Mouse (Mus musculus): ENCODE results near the gene Bbx. TPM values are rescaled to one million over a fixed set of nuclear protein-coding genes. Genes with fewer than 3 reads are reported as not detected.

Bbx gene
- total and polyA plus RNA-seq, 3 experiments, result 20.6 to 26.2 (median 21.6) TPM

DNA sequence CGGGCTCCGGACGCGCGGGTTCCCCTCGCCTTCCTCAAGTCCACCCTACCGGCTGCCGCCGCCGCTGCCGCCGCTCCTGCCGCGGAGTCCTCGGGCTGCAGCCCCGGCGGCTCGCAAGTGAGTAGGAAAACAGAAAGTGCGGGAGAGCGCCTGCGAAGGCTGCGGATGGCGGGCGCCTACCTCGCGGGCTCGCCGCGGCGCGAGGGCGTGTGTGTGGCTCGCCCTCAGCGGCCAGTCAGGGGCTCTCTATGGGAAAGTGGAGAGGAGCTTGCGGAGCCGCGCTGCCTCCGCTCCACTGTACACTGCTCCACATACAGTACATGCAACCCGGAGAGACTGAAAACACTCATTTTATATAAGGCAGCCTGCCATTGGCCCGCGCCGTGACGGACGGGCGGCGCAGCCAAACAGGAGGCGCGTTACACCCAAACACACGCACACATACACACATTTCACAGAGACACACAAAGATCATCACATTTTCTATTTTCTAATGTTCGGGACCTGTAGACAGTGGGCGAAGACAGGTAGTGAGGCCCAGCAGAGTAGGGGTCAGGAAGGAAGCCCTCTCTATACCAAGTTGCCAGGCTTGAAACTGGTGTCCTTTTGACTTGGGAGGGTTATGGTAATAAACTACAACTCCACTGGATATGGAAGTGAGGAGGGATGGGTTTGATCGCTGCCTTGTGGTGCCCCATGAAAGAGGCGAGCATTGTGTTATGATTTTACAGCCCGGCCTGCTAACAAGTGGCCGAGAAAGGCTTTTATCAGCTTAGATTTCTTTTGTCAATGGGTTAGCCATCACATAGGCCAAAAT, at the start of gene Bbx (continued):
- no peak; the same call in 1 of the 2 replicates for TF ChIP-seq NRF1 (IDR thresholded peaks at IDR 0.05; ENCODE audit: low read depth, low read length)

GRCm38 (mm10) chr16:50481892-50482291, 49.7 kb upstream of the Bbx start:
- in situ Hi-C loops (cut with MboI; ENCODE audit: low pct_ligation_motif_present, low pct_unique_long_range_greater_than_20kb, low sequenced_read_pairs), result no loop called here
- dilution Hi-C loops (cut with MboI; ENCODE audit: extremely low pct_ligation_motif_present, extremely low pct_unique_long_range_greater_than_20kb, low sequenced_read_pairs), result no loop called here
- peak overlapping the region; percentile 44 to 59 (median 58) for H3K4me3 ChIP-seq (replicated peaks in 1 of 3; ENCODE audit: low read depth in 2 of 3, low read length in 2 of 3, poor library complexity in 1 of 3)

DNA sequence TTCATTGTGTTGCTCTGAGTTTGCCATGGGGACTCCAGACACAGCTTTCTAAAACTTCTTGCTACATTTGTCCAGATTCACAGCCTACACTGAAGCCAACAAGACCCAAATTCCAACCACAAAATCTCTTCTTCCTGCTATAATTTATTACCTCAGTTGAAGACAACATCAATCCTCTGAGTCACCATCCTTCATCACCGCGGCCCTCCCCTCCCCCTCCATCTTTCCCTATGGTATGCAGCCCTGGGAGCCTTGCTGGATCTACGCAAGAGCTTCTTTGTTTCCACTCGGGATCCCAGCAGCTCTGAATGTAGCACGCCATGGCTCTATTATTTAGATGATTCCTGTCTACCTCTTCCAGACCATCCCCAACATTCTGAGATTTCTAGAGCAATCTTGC, 49.2 kb upstream of the Bbx start:
- dilution Hi-C loops (cut with MboI; ENCODE audit: extremely low pct_ligation_motif_present, extremely low pct_unique_long_range_greater_than_20kb, low sequenced_read_pairs), result no loop called here
- in situ Hi-C loops (cut with MboI; ENCODE audit: low pct_ligation_motif_present, low pct_unique_long_range_greater_than_20kb, low sequenced_read_pairs), result no loop called here
- TF ChIP-seq CHD1 (IDR thresholded peaks at IDR 0.05; ENCODE audit: low read depth, low read length), result peak; percentile 47; the same call in 1 of the 2 replicates
- TF ChIP-seq HCFC1 (IDR thresholded peaks at IDR 0.05; ENCODE audit: low read depth, low read length), result no peak

More at GRCm38 (mm10) chr16:50481892-50482291, 49.7 kb upstream of the Bbx start:
- Histone ChIP-seq H3K27me3 (replicated peaks) (no peaks in the 10 kb centered on the region), H3K4me1 (ENCODE audit: control insufficient read depth in 1 of 2, insufficient read depth in 2 of 2) (peaks cover 24 to 57% of the 10 kb centered on the region in 2 experiments; a peak in 3 of 4 replicates), H3K79me2 (replicated peaks; ENCODE audit: control insufficient read depth, extremely low read depth, insufficient read depth, poor library complexity, severe bottlenecking) (no peaks in the 10 kb centered on the region; the same call in none of the 2 replicates), H3K9me3 (replicated peaks; ENCODE audit: low read length) (no peaks in the 10 kb centered on the region), H3K4me2 (ENCODE audit: insufficient read depth, low read depth, poor library complexity, severe bottlenecking) (peak overlapping the region; percentile 69), H3K27ac (ENCODE audit: insufficient read depth, low read depth) (peak overlapping the region; percentile 73), H3K36me3 (replicated peaks in 1 of 2; ENCODE audit: control insufficient read depth in 1 of 2, insufficient read depth in 1 of 2, low read length in 1 of 2) (peaks cover 0 to 6% of the 10 kb centered on the region in 2 experiments), H3K9ac (ENCODE audit: insufficient read depth, low read depth) (peak overlapping the region; percentile 50)
- TF ChIP-seq ZC3H11A (IDR thresholded peaks at IDR 0.05; ENCODE audit: low read depth, low read length), result no peak
- TF ChIP-seq IRF4 (IDR thresholded peaks at IDR 0.05; ENCODE audit: low read depth, low read length), result no peak
- TF ChIP-seq USF1 (IDR thresholded peaks at IDR 0.05; ENCODE audit: low read depth, low read length), result no peak
- no peak for TF ChIP-seq ZKSCAN1 (IDR thresholded peaks at IDR 0.05; ENCODE audit: borderline replicate concordance, low read depth, low read length)
- no peak for TF ChIP-seq E2F4 (IDR thresholded peaks at IDR 0.05; ENCODE audit: insufficient replicate concordance, low read depth, low read length)
- no peak for TF ChIP-seq NRF1 (IDR thresholded peaks at IDR 0.05; ENCODE audit: low read depth, low read length)
- TF ChIP-seq RCOR1 (conservative IDR thresholded peaks at IDR 0.05; ENCODE audit: low read depth, low read length), result no peak
- no peak for TF ChIP-seq CHD2 (IDR thresholded peaks at IDR 0.05; ENCODE audit: low read length)
- TF ChIP-seq POLR2A (IDR thresholded peaks at IDR 0.05; ENCODE audit: low read depth, low read length), result no peak
- no peak for TF ChIP-seq USF2 (conservative IDR thresholded peaks at IDR 0.05; ENCODE audit: low read depth, low read length)
- no peak for TF ChIP-seq NELFE (IDR thresholded peaks at IDR 0.05; ENCODE audit: low read depth, low read length)
- TF ChIP-seq SIN3A (IDR thresholded peaks at IDR 0.05; ENCODE audit: low read length), result no peak
- TF ChIP-seq MAFK (IDR thresholded peaks at IDR 0.05; ENCODE audit: insufficient replicate concordance, low read length), result peak; percentile 44; the same call in 1 of the 2 replicates
- no peak; the same call in 1 of the 2 replicates for TF ChIP-seq MEF2A (IDR thresholded peaks at IDR 0.05; ENCODE audit: borderline replicate concordance, low read depth, low read length)
- TF ChIP-seq ETS1 (conservative IDR thresholded peaks at IDR 0.05; ENCODE audit: low read depth, low read length), result no peak
- no peak for TF ChIP-seq POLR2AphosphoS2 (IDR thresholded peaks at IDR 0.05; ENCODE audit: low read depth, low read length)
- TF ChIP-seq TBP (conservative IDR thresholded peaks at IDR 0.05; ENCODE audit: low read depth, low read length), result no peak
- no peak for TF ChIP-seq RAD21 (IDR thresholded peaks at IDR 0.05; ENCODE audit: low read depth, low read length)
- TF ChIP-seq MXI1 (IDR thresholded peaks at IDR 0.05; ENCODE audit: low read depth, low read length), result 0 out of 2 replicates have a peak, but pooled peaks have one; percentile 14
- TF ChIP-seq PAX5 (IDR thresholded peaks at IDR 0.05; ENCODE audit: low read length), result no peak
- TF ChIP-seq KAT2A (IDR thresholded peaks at IDR 0.05; ENCODE audit: insufficient replicate concordance, low read length), result no peak
- 0 out of 2 replicates have a peak, but pooled peaks have one; percentile 16 for TF ChIP-seq EP300 (IDR thresholded peaks at IDR 0.05; ENCODE audit: low read length)
- TF ChIP-seq UBTF (IDR thresholded peaks at IDR 0.05; ENCODE audit: low read depth, low read length), result no peak
- no peak for TF ChIP-seq MYC (IDR thresholded peaks at IDR 0.05; ENCODE audit: low read depth, low read length)
- TF ChIP-seq TCF12 (IDR thresholded peaks at IDR 0.05; ENCODE audit: low read depth, low read length), result no peak
- no peak for TF ChIP-seq MAZ (IDR thresholded peaks at IDR 0.05; ENCODE audit: low read depth, low read length)
- TF ChIP-seq MAX (IDR thresholded peaks at IDR 0.05; ENCODE audit: low read length), result no peak
- no peak for DNase-seq (ENCODE audit: extremely low read depth)

More for the DNA sequence above, 49.2 kb upstream of the Bbx start:
- no peak overlapping the region; the same call in 1 of the 2 replicates for H3K27ac ChIP-seq (ENCODE audit: insufficient read depth, low read depth)
- H3K4me3 ChIP-seq (replicated peaks in 1 of 3; ENCODE audit: low read depth in 2 of 3, low read length in 2 of 3, poor library complexity in 1 of 3), result peak overlapping the region in 2 of 3 experiments; percentile 5 to 59
- peak overlapping the region; percentile 69 for H3K4me2 ChIP-seq (ENCODE audit: insufficient read depth, low read depth, poor library complexity, severe bottlenecking)
- H3K36me3 ChIP-seq (replicated peaks in 1 of 2; ENCODE audit: control insufficient read depth in 1 of 2, insufficient read depth in 1 of 2, low read length in 1 of 2), result peaks cover 0 to 6% of the 10 kb centered on the region in 2 experiments
- no peaks in the 10 kb centered on the region for H3K9me3 ChIP-seq (replicated peaks; ENCODE audit: low read length)
- DNase-seq (ENCODE audit: extremely low read depth), result no peak
- peaks cover 26 to 62% of the 10 kb centered on the region in 2 experiments for H3K4me1 ChIP-seq (ENCODE audit: control insufficient read depth in 1 of 2, insufficient read depth in 2 of 2)
- H3K79me2 ChIP-seq (replicated peaks; ENCODE audit: control insufficient read depth, extremely low read depth, insufficient read depth, poor library complexity, severe bottlenecking), result no peaks in the 10 kb centered on the region; the same call in none of the 2 replicates
- H3K9ac ChIP-seq (ENCODE audit: insufficient read depth, low read depth), result peak overlapping the region; percentile 50; the same call in 1 of the 2 replicates
- H3K27me3 ChIP-seq (replicated peaks), result no peaks in the 10 kb centered on the region
